Mouse (Mus musculus): Measurements from ENCODE around the gene Cdk2ap1.

DNA sequence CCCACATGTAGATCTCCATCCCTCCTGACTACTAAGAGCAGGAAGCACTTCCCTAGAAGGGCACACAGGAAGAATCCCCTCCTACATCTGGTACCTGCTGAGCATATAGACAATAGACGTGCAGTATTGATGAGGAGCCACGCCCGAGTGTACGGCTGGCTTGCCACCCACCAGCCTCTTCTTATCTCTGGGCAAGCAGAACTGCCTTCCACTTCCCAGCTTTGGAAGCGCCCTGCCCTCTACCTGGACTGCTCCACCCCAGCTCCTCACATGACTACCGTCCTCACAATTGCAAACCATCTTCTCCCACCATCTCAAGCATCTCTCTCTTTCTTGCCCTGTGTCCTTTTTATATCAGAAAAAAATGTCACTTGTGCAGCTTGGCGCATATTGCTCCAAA, 45.2 kb downstream of the Cdk2ap1 start:
- TF ChIP-seq EP300 (IDR thresholded peaks at IDR 0.05; ENCODE audit: insufficient read depth, low read depth, low read length) (no peak), CTCF (IDR thresholded peaks at IDR 0.05) (no peak)

Measured in heart, adult 2 months (tissue).